Mouse (Mus musculus): ENCODE measurements at regions not wholly inside any gene's neighbourhood (a gene's known extent, or its start where the extent isn't known, plus 50 kb on each side); places are given as distances from the start of the nearest gene placed in this dataset.
"Not testable (repeated sequence)": the region's sequence is repeated elsewhere in the genome, so short reads cannot be mapped to it uniquely, and the experiment has no call there.

- Histone ChIP-seq H3K36me3 (replicated peaks; ENCODE audit: control insufficient read depth, insufficient read depth, low read length) (no peaks in the 10 kb centered on the region), H3K4me1 (ENCODE audit: control insufficient read depth, insufficient read depth) (no peaks in the 10 kb centered on the region), H3K9ac (replicated peaks; ENCODE audit: low read depth, low read length) (no peak overlapping the region), H3K27ac (ENCODE audit: low read depth) (no peak overlapping the region), H3K9me3 (replicated peaks; ENCODE audit: control insufficient read depth, low read length) (no peaks in the 10 kb centered on the region), H3K4me2 (ENCODE audit: low read depth, low read length) (no peak overlapping the region), H3K4me3 (ENCODE audit: low read depth, low read length) (no peak overlapping the region), H3K27me3 (ENCODE audit: control insufficient read depth, insufficient read depth, low read length) (no peaks in the 10 kb centered on the region)
- no peak for DNase-seq (ENCODE audit: low spot score)
- no peak for TF ChIP-seq EP300 (IDR thresholded peaks at IDR 0.05; ENCODE audit: low read depth)
- TF ChIP-seq CTCF (IDR thresholded peaks at IDR 0.05; ENCODE audit: low read depth): no peak
- ATAC-seq (ENCODE audit: insufficient read depth, low read depth): no peak
- WGBS: 46% methylated on average over 1 of the region's 1 CpGs
Observed at GRCm38 (mm10) chr15:19584769-19585168, 766.0 kb downstream of the Cdh10 start.

DNA sequence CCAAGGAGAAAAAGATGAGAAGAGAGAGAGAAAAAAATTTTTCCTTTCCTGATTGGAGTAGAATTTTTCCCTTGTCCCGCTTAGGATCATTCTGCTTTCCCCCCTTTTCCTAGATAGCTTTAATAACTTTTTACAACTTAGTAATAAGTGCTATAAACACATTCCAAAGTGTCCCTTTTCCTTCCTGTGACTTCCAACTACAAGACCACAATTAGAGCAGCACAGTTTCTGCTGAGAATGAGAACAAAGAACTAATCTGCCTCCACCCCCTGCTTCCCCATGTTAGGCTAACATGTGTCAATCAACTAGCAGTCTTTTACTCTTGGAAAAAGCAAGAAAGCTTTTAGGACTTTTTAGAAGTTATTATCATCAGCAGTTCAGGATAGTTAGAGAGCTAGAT, 766.5 kb downstream of the Cdh10 start:
- TF ChIP-seq EP300 (IDR thresholded peaks at IDR 0.05; ENCODE audit: low read depth) (no peak), CTCF (IDR thresholded peaks at IDR 0.05; ENCODE audit: low read depth) (no peak)
- Histone ChIP-seq H3K36me3 (replicated peaks; ENCODE audit: control insufficient read depth, insufficient read depth, low read length) (no peaks in the 10 kb centered on the region), H3K9ac (replicated peaks; ENCODE audit: low read depth, low read length) (no peak overlapping the region), H3K9me3 (replicated peaks; ENCODE audit: control insufficient read depth, low read length) (no peaks in the 10 kb centered on the region), H3K4me1 (ENCODE audit: control insufficient read depth, insufficient read depth) (no peaks in the 10 kb centered on the region), H3K4me2 (ENCODE audit: low read depth, low read length) (no peak overlapping the region), H3K27me3 (ENCODE audit: control insufficient read depth, insufficient read depth, low read length) (no peaks in the 10 kb centered on the region), H3K4me3 (ENCODE audit: low read depth, low read length) (no peak overlapping the region), H3K27ac (ENCODE audit: low read depth) (no peak overlapping the region)
- DNase-seq (ENCODE audit: low spot score): no peak
- no peak for ATAC-seq (ENCODE audit: insufficient read depth, low read depth)
- 79% methylated on average over 1 of the region's 1 CpGs for WGBS

DNA sequence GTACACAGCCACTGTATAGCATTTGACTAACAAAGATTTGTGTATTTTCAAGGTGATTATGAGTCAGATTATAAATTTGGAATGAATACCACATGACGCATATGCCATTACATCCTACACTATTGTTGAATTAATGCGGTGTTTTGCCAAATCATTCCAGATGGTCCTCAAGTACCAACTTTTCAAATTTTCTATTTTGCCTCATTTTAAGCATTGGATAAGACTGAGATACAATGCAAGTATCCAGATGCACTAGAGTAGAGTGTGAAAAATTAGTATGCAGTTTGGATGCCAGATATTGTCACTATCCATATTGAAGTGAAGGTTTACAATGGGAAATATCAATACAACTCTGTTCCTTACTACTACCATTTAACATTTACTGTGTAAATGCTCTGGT, 775.0 kb downstream of the Cdh10 start:
- no peak for ATAC-seq (ENCODE audit: insufficient read depth, low read depth)
- no peak overlapping the region for H3K9ac ChIP-seq (replicated peaks; ENCODE audit: low read depth, low read length)
- no peaks in the 10 kb centered on the region for H3K4me1 ChIP-seq (ENCODE audit: control insufficient read depth, insufficient read depth)
- H3K36me3 ChIP-seq (replicated peaks; ENCODE audit: control insufficient read depth, insufficient read depth, low read length): no peaks in the 10 kb centered on the region
- no peak overlapping the region for H3K4me2 ChIP-seq (ENCODE audit: low read depth, low read length)
- no peak overlapping the region for H3K4me3 ChIP-seq (ENCODE audit: low read depth, low read length)
- H3K27me3 ChIP-seq (ENCODE audit: control insufficient read depth, insufficient read depth, low read length): no peaks in the 10 kb centered on the region
- H3K27ac ChIP-seq (ENCODE audit: low read depth): no peak overlapping the region
- WGBS: 92% methylated on average over 2 of the region's 2 CpGs
- H3K9me3 ChIP-seq (replicated peaks; ENCODE audit: control insufficient read depth, low read length): no peaks in the 10 kb centered on the region
- DNase-seq (ENCODE audit: low spot score): no peak
- no peak for TF ChIP-seq CTCF (IDR thresholded peaks at IDR 0.05; ENCODE audit: low read depth)
- no peak for TF ChIP-seq EP300 (IDR thresholded peaks at IDR 0.05; ENCODE audit: low read depth)

- DNase-seq (ENCODE audit: low spot score); ATAC-seq (ENCODE audit: insufficient read depth, low read depth); H3K36me3 ChIP-seq (replicated peaks; ENCODE audit: control insufficient read depth, insufficient read depth, low read length); H3K4me3 ChIP-seq (ENCODE audit: low read depth, low read length); H3K9ac ChIP-seq (replicated peaks; ENCODE audit: low read depth, low read length); H3K4me2 ChIP-seq (ENCODE audit: low read depth, low read length); H3K9me3 ChIP-seq (replicated peaks; ENCODE audit: control insufficient read depth, low read length); H3K27me3 ChIP-seq (ENCODE audit: control insufficient read depth, insufficient read depth, low read length); H3K27ac ChIP-seq (ENCODE audit: low read depth); H3K4me1 ChIP-seq (ENCODE audit: control insufficient read depth, insufficient read depth): not testable (repeated sequence)
- WGBS: 61% methylated on average over 5 of the region's 5 CpGs
Observed at GRCm38 (mm10) chr15:19622367-19622766, 803.6 kb downstream of the Cdh10 start.

DNA sequence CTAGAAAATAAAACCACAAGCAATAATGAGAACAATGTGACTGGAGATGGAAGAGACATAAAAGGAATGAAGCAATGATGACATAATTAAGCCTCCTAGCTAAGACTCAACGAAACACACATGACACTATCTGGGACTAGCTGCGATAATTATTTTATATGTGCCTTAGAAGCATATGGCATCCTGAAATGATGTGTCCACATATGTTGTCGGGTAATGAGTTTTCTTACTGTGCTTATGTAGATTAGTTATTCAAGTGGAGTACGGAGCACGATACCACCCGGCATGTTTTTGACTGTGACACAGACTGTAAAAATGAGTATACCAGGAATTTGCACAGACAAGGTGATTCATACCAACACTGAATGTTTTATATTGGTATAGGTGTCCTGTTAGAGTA, 781.7 kb upstream of the Cdh12 start:
- Histone ChIP-seq H3K27ac (ENCODE audit: low read depth) (no peak overlapping the region), H3K9ac (replicated peaks; ENCODE audit: low read depth, low read length) (no peak overlapping the region), H3K4me2 (ENCODE audit: low read depth, low read length) (no peak overlapping the region), H3K9me3 (replicated peaks; ENCODE audit: control insufficient read depth, low read length) (no peaks in the 10 kb centered on the region), H3K4me3 (ENCODE audit: low read depth, low read length) (no peak overlapping the region), H3K4me1 (ENCODE audit: control insufficient read depth, insufficient read depth) (no peaks in the 10 kb centered on the region), H3K27me3 (ENCODE audit: control insufficient read depth, insufficient read depth, low read length) (no peaks in the 10 kb centered on the region), H3K36me3 (replicated peaks; ENCODE audit: control insufficient read depth, insufficient read depth, low read length) (no peaks in the 10 kb centered on the region)
- no peak for DNase-seq (ENCODE audit: low spot score)
- TF ChIP-seq EP300 (IDR thresholded peaks at IDR 0.05; ENCODE audit: low read depth): no peak
- no peak for TF ChIP-seq CTCF (IDR thresholded peaks at IDR 0.05; ENCODE audit: low read depth)
- 82% methylated on average over 6 of the region's 6 CpGs for WGBS
- ATAC-seq (ENCODE audit: insufficient read depth, low read depth): no peak

DNA sequence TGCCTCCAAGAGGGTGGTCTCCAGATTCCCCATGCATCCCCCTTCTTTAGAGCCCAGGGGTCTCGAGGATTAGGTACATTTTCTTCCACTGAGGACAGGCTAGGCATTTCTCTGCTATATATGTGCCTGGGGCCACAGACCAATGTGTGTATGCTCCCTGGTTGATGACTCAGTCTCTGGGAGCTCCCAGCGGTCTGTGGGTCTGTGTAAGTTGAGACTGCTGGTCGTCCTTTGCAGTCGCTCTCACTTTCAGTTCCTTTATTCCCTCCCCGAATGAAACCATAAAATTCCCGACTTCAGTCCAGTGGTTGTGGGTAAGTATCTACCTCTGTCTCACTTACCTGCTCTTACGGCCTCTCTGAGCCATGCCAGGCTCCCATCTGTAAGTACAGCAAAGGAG, 773.5 kb upstream of the Cdh12 start:
- H3K4me2 ChIP-seq (ENCODE audit: low read depth, low read length): no peak overlapping the region
- WGBS: 58% methylated on average over 7 of the region's 7 CpGs
- no peaks in the 10 kb centered on the region for H3K9me3 ChIP-seq (replicated peaks; ENCODE audit: control insufficient read depth, low read length)
- no peak for ATAC-seq (ENCODE audit: insufficient read depth, low read depth)
- H3K27me3 ChIP-seq (ENCODE audit: control insufficient read depth, insufficient read depth, low read length): no peaks in the 10 kb centered on the region
- DNase-seq (ENCODE audit: low spot score): no peak
- TF ChIP-seq EP300 (IDR thresholded peaks at IDR 0.05; ENCODE audit: low read depth) (no peak), CTCF (IDR thresholded peaks at IDR 0.05; ENCODE audit: low read depth) (no peak)
- no peaks in the 10 kb centered on the region for H3K36me3 ChIP-seq (replicated peaks; ENCODE audit: control insufficient read depth, insufficient read depth, low read length)
- H3K4me3 ChIP-seq (ENCODE audit: low read depth, low read length): no peak overlapping the region
- H3K4me1 ChIP-seq (ENCODE audit: control insufficient read depth, insufficient read depth): no peaks in the 10 kb centered on the region
- no peak overlapping the region for H3K27ac ChIP-seq (ENCODE audit: low read depth)
- no peak overlapping the region for H3K9ac ChIP-seq (replicated peaks; ENCODE audit: low read depth, low read length)

All from heart, postnatal 0 days (tissue).